Mouse (Mus musculus) embryonic fibroblast, embryonic 13.5 days (primary cell): ENCODE data around the gene Heatr3.

Experiments used
- CTCF ChIP-seq: IDR thresholded peaks from 2 replicates; pipeline ENCODE4 v1.5.1; 2011; ENCODE audit warnings: mild to moderate bottlenecking, control low read depth, low read length, moderate library complexity, borderline replicate concordance; ENCODE audit not compliant: insufficient read depth
- POLR2A ChIP-seq: IDR thresholded peaks from 2 replicates; pipeline ENCODE4 v1.6.1; 2011; ENCODE audit warnings: low read depth, mild to moderate bottlenecking, control low read depth, low read length, moderate library complexity

DNA sequence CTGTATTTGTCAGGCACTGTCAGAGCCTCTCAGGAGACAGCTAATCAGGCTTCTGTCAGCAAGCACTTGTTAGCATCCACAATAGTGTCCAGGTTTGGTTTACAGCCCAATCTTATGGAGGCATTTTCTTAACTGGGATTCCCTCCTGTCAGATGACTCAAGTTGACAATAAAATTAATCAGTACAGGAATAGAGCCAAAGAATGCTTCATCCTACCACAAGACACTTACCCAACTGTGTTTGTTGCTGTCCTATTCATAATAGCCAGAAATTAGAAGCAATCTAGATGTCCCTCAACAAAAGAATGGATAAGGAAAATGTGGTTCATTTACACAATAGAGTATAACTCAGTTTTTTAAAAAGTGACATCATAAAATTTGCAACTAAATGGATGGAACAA lies 49.6 kb upstream of the Heatr3 start:
- no peak for TF ChIP-seq CTCF
- TF ChIP-seq POLR2A: no peak
